Mouse (Mus musculus) heart, adult 9 months (tissue): ENCODE measurements around the gene Gpc6.

ENCODE experiments used
- DNase-seq, 2 experiments: peaks; one replicate each; pipeline ENCODE4 v3.0.0; 2022; ENCODE audit warnings: low spot score in 2 of 2

Gene Gpc6

DNA sequence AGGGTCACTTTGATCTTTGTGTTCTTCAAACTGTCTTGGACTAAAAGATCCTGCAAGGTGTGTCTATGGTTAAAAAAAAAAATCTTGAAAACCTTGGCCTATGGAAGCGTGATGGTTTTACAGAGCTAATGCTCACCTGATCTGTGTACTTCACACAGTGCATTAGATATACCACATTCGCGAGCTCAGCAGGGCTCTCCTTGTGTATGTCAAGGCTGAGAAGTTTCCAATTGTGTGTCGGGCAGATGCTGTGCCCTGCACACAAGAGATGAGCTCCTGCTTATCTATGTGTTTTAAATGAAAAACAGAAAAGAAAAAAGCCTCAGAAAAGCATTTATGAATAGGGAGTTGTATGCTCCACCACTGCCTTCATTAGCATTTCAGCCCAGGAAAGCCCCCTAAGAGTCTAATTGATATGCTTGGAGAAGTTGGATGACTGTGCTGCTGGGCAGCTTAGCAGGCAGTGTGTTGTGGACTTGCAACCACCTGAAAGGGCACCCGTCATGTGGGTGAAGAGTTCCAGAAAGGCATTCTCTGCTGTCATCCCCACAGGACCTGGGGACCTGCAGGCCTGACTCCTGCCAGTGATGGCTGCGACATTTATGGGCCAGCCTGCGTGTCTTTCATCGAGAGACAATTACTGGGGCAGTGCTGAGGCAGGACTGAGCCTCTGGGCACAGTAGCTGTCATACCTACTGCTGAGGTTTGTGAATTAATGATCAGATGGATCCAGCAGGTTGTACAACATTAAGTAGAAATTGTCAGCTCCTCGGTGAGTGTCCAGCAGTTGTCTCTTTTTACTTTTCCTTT is 436.2 kb downstream of the Gpc6 start:
- no peak for DNase-seq

DNA sequence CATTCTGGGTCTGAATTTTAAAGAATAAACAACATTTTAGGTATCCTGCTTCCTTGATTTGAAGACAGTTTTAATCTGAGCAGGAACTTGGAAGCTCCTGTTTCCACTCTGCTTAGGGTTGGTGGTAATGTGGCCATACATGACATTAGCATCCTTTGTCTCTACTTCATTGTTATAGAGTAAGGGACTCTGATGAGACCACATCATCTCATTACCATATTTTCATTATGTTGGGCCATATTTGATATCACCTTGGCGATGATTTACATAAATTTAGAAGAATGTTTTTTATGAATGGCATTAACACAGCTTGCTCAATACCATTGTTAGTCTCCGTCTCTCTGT is 436.8 kb downstream of the Gpc6 start:
- DNase-seq, result no peak

DNA sequence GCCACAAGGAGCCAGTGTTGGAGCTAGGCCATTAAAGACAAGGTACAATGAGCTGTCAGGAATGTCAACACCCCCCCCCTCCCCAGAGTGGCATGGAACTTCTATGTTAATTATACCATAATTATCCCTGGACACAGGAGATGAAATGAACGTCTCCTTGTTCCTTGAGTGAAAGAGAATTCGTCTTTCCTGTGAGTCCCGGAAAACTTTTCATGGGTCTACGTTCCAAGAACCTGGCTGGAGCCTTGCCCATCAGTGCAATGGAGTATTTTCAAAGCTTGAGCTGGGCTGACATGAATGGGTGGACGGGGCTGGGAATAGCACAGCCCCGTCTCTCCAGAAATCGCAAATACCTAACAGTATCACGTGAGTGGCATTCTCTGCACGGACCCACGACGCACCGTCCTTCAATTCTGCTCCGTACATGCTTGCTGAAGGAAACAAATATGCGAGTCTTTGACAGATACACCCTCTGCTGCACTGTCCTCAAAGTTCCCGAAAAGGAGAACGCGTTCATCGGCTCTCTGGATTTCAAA is 444.3 kb downstream of the Gpc6 start:
- no peak for DNase-seq

DNA sequence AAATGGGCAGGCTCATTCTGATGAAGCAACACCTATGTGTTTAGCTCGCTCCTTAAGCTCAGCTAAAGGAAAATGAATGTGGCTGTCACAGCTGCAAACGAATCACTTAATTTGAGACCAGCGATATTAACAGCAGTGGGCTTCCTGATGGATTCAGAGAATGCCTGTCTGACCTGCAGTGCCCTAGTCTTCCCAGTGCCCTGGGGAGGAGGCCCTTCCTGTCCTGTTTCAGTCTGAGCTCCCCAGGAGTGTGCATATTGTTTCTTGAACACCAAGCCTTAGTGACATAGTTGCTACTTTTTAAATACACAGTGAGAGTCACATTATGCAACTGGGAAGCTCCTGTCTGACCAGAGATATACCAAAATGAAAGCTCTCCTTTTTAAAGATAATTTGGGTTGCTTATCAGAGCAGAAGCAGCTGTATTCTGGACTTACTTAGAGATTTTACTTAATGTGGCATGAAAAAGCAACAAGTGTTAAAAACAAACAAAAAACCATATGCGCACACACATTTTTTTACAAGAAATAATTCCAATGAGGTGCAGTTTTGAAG is 451.8 kb downstream of the Gpc6 start:
- DNase-seq, result no peak

DNA sequence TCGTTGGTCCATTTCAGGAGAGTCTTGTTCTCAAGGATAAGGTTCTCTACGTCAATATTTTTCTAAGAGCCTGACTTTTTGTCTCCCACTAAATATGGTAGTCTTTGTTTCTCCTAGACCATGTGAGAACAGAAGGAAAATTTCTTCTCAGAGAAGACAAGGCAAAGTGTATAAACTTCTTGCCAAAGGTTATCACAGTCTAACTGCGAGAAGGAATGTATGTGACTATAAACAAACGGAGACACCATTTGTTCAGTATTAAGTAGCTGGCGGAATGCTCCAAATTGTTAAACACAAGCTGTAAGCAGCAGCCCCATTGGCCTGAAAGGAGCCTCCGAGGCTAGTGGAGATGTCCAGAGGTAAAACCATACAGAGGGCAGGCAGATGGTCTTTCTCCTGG is 454.9 kb downstream of the Gpc6 start:
- DNase-seq, result no peak

DNA sequence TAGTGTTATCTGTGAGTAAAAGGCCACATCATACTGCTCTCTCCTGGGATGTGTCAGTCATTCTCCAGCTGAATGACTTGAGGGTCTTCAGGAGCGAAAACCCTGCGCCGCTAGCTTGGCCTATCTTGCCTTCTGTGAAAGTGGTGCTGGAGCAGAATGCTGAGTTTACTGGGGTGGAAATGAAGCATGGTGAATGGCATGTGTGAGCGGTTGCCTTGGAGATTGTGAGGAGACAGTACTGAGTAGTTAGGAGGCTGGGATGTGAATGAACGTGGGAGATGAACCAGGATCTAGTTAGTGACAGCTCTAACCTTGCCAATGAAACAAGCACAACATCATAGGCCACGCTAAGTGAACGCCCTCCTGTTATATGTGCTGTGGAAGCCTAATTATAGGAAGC is 458.1 kb downstream of the Gpc6 start:
- DNase-seq, result no peak

DNA sequence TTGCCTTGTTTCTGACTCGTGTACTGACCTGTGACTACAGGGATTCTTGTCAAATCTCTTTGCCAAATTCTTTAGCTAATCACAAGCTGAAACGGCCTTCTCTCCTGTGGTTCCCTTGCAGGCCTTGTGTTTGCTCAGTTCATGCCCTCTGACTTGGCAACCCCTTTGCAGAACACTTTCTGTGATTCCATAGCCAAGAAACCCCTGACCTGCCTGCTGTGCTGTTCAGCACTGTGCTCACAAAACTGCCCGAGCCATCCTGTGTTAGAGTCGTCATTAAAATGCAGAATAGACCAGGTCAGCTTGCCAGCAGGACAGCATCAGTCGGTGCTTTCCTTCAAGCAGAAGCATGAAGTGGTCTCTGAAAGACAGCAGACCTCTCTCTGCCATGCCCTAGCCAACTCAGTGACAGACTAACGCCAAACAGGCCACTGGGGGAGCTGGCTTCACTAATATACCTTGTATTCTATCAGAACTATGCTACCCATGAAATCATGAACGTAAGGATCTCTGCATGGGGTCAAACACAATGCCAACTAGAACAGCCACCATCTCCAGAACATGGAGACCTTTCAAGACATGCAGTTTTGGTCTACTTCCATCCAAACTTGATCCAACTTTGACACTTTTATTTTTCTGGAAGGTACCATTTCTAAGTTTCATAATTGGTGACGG is 459.1 kb downstream of the Gpc6 start:
- peak; percentile 51 to 59 for DNase-seq

DNA sequence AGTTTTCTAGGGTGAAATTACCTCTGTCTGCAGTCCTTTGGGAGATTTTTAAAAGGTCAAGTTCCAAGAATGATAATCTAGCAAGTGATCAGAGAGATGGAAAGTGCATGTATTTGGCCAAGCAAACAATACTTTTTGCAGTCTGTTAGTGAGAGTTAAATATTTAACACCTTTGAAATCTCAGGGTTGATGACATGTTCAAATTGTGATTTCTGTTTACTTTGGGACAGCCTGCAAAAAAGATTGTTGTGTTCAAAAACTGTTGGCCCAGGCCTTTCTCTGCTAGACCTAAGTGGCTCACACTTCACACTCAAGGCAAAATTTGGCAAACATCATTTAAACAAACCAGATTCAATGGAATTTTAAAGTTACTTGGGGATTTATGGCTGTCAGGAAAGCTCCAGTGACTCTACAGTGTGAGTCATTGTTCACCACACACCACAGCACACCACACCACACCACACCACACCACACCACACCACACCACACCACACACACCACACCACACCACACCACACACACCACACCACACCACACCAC is 460.7 kb downstream of the Gpc6 start:
- DNase-seq, result peak; percentile 11 to 26

DNA sequence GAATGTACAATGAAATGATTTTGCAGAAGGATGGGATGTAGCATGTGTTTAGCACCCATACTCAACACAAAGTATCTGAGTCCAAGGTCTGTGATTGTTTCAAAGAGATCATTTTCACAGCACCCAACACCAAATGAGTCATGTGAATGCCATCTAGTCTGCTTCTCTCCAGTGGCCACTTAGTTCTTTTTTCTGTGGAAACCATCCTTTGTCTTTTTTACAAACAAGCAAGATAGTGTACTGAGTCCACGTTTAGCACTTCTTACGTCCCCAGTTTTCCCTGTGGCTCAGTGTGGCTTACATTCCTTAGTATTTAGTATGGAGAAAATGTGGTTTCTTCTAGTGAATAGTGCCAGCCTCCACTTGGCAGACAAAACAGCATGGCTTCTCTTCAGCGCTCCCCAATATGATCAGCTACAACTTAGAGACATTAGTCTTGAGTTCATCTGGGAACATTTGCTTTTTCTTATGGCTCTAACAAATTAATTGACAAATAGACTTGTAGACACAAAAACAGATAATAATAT is 465.7 kb downstream of the Gpc6 start:
- no peak for DNase-seq

DNA sequence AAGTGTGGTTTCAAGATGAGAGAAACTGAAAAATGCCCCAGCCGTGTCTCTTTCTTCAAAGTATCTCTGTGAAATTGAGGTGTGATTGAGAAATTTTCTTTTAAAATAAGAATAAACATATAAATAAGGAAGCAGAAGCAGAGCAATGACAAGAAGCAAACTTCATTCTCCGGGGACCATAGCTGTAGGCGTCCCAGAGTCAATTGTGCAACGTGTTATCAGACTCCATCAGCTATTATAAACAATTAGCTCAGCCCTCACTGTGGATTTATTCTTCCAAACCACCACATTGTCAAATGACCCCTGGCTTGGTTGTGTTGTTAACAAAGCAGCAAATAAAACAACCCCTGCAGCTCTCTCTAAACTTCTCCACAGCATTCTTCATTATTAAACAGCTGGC is 466.3 kb downstream of the Gpc6 start:
- DNase-seq, result no peak

DNA sequence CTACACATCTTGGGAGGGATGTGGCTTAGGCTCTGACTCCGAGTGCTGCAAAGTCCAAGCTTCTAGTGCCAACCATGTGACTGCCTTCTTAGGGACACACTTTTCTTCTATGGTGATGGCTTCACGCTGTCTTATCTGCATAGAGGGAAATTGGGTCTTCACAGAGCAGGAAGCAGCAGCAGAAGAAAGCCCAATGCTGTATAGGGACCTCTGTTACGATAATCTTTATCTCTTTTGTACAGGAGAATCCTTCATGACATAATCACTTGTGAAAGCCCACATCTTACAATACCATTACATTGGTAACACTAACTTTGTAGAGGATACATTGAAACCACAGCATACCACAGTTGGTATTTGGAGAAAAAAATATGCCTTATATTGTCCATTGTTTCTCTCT is 472.1 kb downstream of the Gpc6 start:
- no peak for DNase-seq

DNA sequence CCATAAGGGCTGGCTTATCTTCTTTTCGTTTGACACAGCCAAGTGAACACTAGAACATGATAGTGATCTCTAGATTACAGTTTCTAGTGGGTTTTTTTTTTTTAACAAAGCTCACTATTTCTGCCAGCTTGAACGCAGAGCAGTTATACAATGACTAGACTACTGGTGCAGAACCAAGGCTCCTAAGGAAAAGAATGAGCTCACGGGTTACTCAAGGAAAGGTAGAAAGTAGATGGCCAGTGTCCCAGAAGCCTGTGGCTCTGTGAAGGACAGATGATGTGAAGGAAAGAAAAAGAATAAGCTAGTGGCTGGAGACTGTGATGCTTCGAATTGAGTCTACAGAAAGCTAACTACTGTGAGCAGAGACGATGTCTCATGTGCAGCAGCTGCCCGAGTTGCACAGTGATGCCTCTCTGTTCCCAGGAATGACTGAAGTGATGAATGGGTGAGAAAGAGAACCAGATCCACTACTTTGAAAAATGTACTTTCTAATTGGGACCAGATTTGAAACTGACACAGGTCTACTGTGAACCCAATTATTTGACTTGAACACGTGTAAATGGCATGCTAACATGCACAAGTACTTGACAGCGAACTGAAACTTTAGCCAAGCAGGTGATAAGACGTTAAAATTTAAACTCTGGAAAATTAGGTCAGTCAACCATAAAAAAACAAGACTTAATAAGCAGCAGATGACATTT is 482.9 kb downstream of the Gpc6 start:
- no peak for DNase-seq

DNA sequence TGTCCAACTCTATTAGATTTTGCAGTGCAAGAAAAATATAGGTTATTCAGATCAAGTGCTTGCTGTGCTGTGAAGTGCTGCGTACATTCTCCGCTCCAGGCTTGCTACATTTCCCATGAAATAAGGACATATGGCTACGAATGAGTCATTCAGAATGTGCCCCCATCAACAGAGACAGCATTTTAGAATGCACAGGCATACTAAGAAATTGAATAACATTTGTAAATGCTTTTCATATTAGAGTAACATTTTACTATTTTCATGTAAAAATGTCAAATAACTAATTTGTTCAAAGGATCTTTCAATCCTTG is 483.4 kb downstream of the Gpc6 start:
- no peak for DNase-seq

DNA sequence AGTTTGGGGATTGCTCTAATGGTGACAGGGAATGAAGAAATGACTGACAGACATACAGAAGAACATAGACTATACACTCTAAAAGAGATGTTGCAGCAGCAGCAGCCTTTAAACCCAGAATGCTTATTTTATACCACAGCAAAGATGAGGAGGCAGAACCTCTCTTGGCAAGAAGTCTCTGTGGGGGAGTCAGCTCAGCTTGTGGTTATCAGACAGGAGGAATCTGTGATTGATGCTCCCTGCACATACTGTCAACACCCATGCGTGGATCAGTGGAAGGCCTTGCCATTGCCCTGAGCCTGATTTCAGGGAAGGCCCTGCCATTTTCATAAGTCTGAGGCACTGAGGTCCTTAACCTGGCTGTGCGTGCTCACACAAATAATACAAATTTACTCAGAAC is 484.7 kb downstream of the Gpc6 start:
- no peak for DNase-seq

DNA sequence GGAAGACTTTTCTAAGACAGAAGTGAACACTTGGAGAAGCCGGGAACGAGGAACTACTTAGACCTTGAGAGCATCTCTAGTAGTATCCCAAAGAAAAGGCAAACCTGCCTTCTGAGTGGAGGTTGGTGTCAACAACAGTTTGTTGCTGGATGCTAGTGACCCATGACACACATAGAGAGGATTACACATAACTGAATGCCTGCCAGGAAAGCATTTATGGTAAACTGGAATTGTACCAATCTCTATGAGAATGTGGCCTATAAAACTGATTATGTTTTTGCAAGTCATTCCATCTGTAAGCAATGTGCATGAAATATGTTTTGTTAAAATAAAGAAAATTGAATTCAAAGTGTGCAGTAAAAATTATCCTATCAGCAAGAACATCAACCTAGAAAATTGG is 485.4 kb downstream of the Gpc6 start:
- no peak for DNase-seq

DNA sequence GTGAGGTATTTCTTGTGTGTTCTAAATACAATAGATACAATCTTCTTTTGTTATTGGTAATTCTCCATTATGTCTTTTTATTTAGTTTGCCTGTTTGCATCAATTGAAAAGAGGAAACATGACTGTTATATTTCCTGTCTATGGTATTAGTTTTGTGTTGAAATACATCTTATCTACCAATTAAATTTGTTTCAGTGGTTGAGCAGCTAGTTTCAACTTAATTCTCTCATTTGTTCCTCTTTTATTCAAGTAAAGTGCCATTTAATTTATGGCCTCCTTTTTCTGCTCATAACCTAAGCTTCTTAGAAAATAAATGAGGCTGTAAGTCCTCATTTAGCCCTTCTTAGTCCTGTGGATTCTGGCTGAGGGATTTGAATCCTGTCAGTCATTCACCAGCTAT is 489.9 kb downstream of the Gpc6 start:
- DNase-seq, result no peak

DNA sequence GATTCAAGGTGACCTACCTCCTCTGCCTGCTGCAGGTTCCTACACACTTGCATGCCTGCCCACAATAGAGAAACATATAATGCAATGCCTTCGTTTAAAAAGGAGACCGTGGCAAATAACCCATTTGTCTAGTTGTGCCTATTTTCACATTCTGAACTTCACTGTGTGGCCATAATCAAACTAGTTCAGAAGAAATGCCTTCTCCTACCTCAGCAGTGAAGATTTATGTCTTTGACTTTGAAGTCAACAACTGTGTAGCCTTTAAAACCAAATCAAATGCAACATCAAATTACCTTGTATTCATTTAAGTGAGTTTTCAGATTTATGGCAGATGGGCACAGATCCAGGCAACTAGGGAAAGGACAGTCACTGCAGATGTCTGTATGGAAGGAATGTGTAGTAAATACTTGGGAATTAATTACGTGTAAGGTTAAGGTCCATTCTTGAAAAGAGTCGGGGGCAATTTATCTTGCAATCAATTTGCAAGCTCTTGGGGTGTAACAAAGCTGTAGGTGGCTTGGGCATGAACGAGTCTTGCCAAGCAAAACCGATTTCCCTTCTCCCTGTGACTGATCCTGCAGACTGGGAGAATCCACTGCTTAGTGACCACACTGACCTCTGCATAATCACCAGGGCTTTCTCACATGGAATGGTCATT is 494.6 kb downstream of the Gpc6 start:
- DNase-seq, result no peak

DNA sequence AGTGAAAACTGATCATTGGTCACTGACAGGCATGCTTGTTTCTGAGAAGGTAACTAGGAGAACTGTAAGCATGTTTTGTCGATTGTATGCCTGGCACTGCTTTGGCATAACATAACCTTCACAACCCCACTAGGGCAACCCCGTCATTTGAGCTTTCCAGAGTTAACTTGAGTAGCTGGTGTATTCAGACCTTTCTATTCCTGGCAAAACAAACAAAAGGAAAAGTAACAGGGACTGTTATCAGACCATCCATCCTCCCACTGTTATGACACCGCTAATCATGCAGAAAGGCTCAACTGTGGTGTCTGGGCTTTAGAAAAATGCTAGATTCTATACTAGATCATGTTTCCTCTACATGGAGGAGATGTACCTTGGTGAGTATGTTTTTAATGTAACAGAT is 496.1 kb downstream of the Gpc6 start:
- no peak for DNase-seq

DNA sequence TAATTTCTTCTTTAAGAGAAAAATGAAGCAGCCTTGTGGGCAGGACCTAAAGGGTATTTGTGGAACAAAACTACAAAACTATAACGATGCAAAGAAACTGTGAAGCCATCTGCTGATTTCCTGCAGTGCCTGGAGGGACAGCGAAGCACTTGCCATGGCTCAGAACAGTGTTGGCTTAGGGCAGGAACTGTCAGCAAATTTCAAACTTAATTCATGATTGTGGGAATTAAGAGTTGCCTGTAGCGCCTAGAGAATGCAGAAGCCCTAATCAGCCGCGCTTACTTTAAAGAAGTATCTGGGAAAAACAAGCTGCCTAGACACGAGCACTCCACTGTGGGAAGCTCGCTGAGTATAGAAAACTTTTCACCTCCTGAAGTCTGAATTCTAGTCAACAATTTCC is 501.0 kb downstream of the Gpc6 start:
- DNase-seq, result no peak

DNA sequence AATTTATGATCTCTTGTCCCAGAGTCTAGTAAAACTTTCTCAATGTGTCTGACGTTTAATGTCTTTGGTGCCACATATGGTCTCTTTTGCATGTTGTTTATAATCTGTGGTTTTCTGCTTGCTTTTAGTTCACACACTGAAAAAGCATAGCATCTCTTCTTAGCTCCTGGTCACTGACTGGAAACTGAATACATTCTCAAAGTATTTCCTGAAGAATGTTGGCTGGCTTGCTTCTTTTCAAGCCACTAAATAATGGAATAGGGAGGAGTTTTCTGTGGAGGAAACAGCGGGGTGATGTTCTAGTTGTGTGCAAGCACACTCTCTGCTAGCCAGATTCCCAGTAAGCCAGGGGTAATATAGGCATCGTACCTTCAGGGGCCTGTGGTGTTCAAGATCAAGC is 502.7 kb downstream of the Gpc6 start:
- DNase-seq, result no peak

DNA sequence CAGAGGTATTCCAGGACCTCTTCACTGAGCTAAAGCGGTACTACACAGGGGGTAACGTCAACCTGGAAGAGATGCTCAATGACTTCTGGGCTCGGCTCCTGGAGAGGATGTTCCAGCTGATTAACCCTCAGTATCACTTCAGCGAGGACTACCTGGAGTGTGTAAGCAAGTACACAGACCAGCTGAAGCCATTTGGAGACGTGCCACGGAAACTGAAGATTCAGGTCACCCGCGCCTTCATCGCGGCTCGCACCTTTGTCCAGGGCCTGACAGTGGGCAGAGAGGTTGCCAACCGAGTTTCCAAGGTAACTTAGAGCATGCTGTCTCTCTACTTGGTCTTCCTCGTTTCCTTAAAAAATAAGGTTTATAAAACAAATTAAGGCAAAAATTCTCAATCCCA is 510.6 kb downstream of the Gpc6 start:
- no peak for DNase-seq
